In genomic region chr9:67799078-67799819, GRCm38 (mm10) we compare ENCODE assay signal across 14 mouse cellular contexts. TPM values are rescaled to one million over a fixed set of nuclear protein-coding genes. Genes with fewer than 3 reads are reported as not detected.
DNase-seq lines count a peak whose midpoint lies in the region; ATAC-seq and TF ChIP-seq lines count a peak whose summit lies in the region.
"Had no signal": no experiment of that assay in that cellular context is flagged by ENCODE, and none has a peak within 500 bp of the region (broad histone marks: within the 10 kb centered on the region; RNA-seq: fewer than 3 reads in every experiment).

No protein-coding gene starts in this region.

- WGBS in stomach, embryonic 15.5 days, result 52% methylated on average over 14 of the region's 14 CpGs
- 45% methylated on average over 14 of the region's 14 CpGs for WGBS in stomach, postnatal 0 days
- 69% methylated on average over 14 of the region's 14 CpGs for WGBS in forebrain, embryonic 14.5 days

- H3K4me3 ChIP-seq in gastrocnemius, adult 2 months, result no peak overlapping the region
- no peak overlapping the region for H3K4me3 ChIP-seq in stomach, embryonic 15.5 days (replicated peaks)
- H3K4me3 ChIP-seq in stomach, postnatal 0 days (ENCODE audit: low read depth, low read length), result no peak overlapping the region
- H3K4me3 ChIP-seq in forebrain, embryonic 14.5 days (ENCODE audit: low read depth, low read length), result no peak overlapping the region
- H3K4me3 ChIP-seq: embryonic facial prominence, embryonic 13.5 days; kidney, embryonic 15.5 days; midbrain, embryonic 10.5 days had no signal

- DNase-seq in gastrocnemius, adult 2 months, result peak; percentile 43
- DNase-seq in gastrocnemius, postnatal 10 days, result no peak
- no peak for DNase-seq in stomach, postnatal 0 days (ENCODE audit: low spot score)
- peak; percentile 58 for DNase-seq in brain, adult 2 months (ENCODE audit: low read depth, low spot score)
- peak; percentile 37 for DNase-seq in splenic B cell, adult 2 months (ENCODE audit: low read depth, low spot score)
- no peak for DNase-seq in forebrain, embryonic 14.5 days (ENCODE audit: low spot score)
- DNase-seq: gastrocnemius, postnatal 14 days had no signal

- no peak overlapping the region for H3K9ac ChIP-seq in stomach, embryonic 15.5 days
- no peak overlapping the region for H3K9ac ChIP-seq in stomach, postnatal 0 days (ENCODE audit: low read length)
- H3K9ac ChIP-seq in forebrain, embryonic 14.5 days (ENCODE audit: low read length), result no peak overlapping the region
- H3K9ac ChIP-seq: embryonic facial prominence, embryonic 13.5 days; kidney, embryonic 15.5 days had no signal

- H3K27me3 ChIP-seq in stomach, embryonic 15.5 days (replicated peaks), result no peaks in the 10 kb centered on the region
- H3K27me3 ChIP-seq in stomach, postnatal 0 days (ENCODE audit: control insufficient read depth, insufficient read depth, low read length), result no peaks in the 10 kb centered on the region
- H3K27me3 ChIP-seq in splenic B cell, adult 2 months (ENCODE audit: control insufficient read depth, insufficient read depth, low read length, poor library complexity, severe bottlenecking), result no peaks in the 10 kb centered on the region
- no peaks in the 10 kb centered on the region for H3K27me3 ChIP-seq in forebrain, embryonic 14.5 days (replicated peaks; ENCODE audit: control insufficient read depth, insufficient read depth, low read length)
- H3K27me3 ChIP-seq: kidney, embryonic 15.5 days had no signal

- H3K9me3 ChIP-seq in stomach, embryonic 15.5 days, result no peaks in the 10 kb centered on the region
- no peaks in the 10 kb centered on the region for H3K9me3 ChIP-seq in stomach, postnatal 0 days (ENCODE audit: control insufficient read depth, low read length)
- no peaks in the 10 kb centered on the region for H3K9me3 ChIP-seq in forebrain, embryonic 14.5 days (replicated peaks; ENCODE audit: control insufficient read depth, low read length)
- H3K9me3 ChIP-seq: embryonic facial prominence, embryonic 13.5 days; G1E; kidney, embryonic 15.5 days; midbrain, embryonic 10.5 days had no signal

- TF ChIP-seq EP300 in stomach, postnatal 0 days (optimal IDR thresholded peaks at IDR 0.05), result no peak

- peak; percentile 50; the same call in 1 of the 2 replicates for ATAC-seq in stomach, embryonic 15.5 days (ENCODE audit: insufficient read depth, low FRiP score, low read depth)
- no peak for ATAC-seq in stomach, postnatal 0 days (ENCODE audit: low FRiP score, low TSS enrichment)
- no peak for ATAC-seq in cerebellum, adult (ENCODE audit: insufficient number of reproducible peaks, low FRiP score, low TSS enrichment)
- ATAC-seq in forebrain, embryonic 14.5 days, result no peak

- H3K4me2 ChIP-seq in stomach, embryonic 15.5 days, result no peak overlapping the region
- H3K4me2 ChIP-seq in stomach, postnatal 0 days (replicated peaks; ENCODE audit: low read depth), result no peak overlapping the region
- H3K4me2 ChIP-seq in forebrain, embryonic 14.5 days (ENCODE audit: low read length), result no peak overlapping the region
- H3K4me2 ChIP-seq: embryonic facial prominence, embryonic 13.5 days; kidney, embryonic 15.5 days had no signal

- intact Hi-C loops in gastrocnemius, adult 2 months (cut with DNase I), result no loop called here

- H3K36me3 ChIP-seq in stomach, embryonic 15.5 days, result no peaks in the 10 kb centered on the region
- H3K36me3 ChIP-seq in stomach, postnatal 0 days (ENCODE audit: control insufficient read depth, insufficient read depth, low read length), result no peaks in the 10 kb centered on the region
- H3K36me3 ChIP-seq in splenic B cell, adult 2 months (ENCODE audit: control insufficient read depth, insufficient read depth, low read length, poor library complexity, severe bottlenecking), result no peaks in the 10 kb centered on the region
- no peaks in the 10 kb centered on the region for H3K36me3 ChIP-seq in forebrain, embryonic 14.5 days (ENCODE audit: control insufficient read depth, insufficient read depth, low read length)
- H3K36me3 ChIP-seq: embryonic facial prominence, embryonic 13.5 days; G1E; kidney, embryonic 15.5 days; midbrain, embryonic 10.5 days had no signal

- H3K27ac ChIP-seq in gastrocnemius, adult 2 months, result peak overlapping the region; percentile 46; the same call in 1 of the 2 replicates
- H3K27ac ChIP-seq in stomach, embryonic 15.5 days, result no peak overlapping the region
- no peak overlapping the region for H3K27ac ChIP-seq in stomach, postnatal 0 days (replicated peaks)
- H3K27ac ChIP-seq in forebrain, embryonic 14.5 days (ENCODE audit: low read depth, low read length), result no peak overlapping the region
- H3K27ac ChIP-seq: embryonic facial prominence, embryonic 13.5 days; kidney, embryonic 15.5 days; midbrain, embryonic 10.5 days had no signal

- no peaks in the 10 kb centered on the region for H3K4me1 ChIP-seq in stomach, embryonic 15.5 days
- H3K4me1 ChIP-seq in stomach, postnatal 0 days (replicated peaks; ENCODE audit: control insufficient read depth, insufficient read depth), result no peaks in the 10 kb centered on the region
- H3K4me1 ChIP-seq in forebrain, embryonic 14.5 days (ENCODE audit: control insufficient read depth, insufficient read depth, low read length), result peaks cover 21% of the 10 kb centered on the region

- no peak for TF ChIP-seq CTCF in gastrocnemius, adult 2 months (IDR thresholded peaks at IDR 0.05)
- TF ChIP-seq CTCF in stomach, postnatal 0 days (IDR thresholded peaks at IDR 0.05; ENCODE audit: low read depth), result no peak

RNA-seq across cellular contexts. Expression of gene C2cd4a, which starts 32.9 kb away (rescaled TPM):
- total RNA-seq in gastrocnemius, adult 2 months (2021), result not detected
- total RNA-seq in gastrocnemius, postnatal 10 days (2021), result under 1 TPM; 0.16 to 0.18 TPM
- 1.9 and 2.7 TPM in 2 replicates for polyA plus RNA-seq in stomach, embryonic 15.5 days (2015; fragmentation: Nextera tagmentation; extraction: Ambion mirVana)
- 2.8 and 3.6 TPM in 2 replicates for polyA plus RNA-seq in stomach, postnatal 0 days (2015; fragmentation: Nextera tagmentation; extraction: Ambion mirVana)
- 0.24 TPM in 1 of 2 replicates, not detected in the other for polyA plus RNA-seq in forebrain, embryonic 14.5 days (2014; fragmentation: Nextera tagmentation; extraction: Ambion mirVana)
- polyA plus RNA-seq: midbrain, embryonic 10.5 days had no signal

RNA-seq across cellular contexts. Expression of gene C2cd4b, which starts 40.0 kb away (rescaled TPM):
- not detected for total RNA-seq in gastrocnemius, adult 2 months (2021)
- under 1 TPM in 1 of 2 experiments, not detected in 1; 0.38 TPM for total RNA-seq in gastrocnemius, postnatal 10 days (2021)
- 1.7 and 2.0 TPM in 2 replicates for polyA plus RNA-seq in stomach, embryonic 15.5 days (2015; fragmentation: Nextera tagmentation; extraction: Ambion mirVana)
- 2.9 and 3.8 TPM in 2 replicates for polyA plus RNA-seq in stomach, postnatal 0 days (2015; fragmentation: Nextera tagmentation; extraction: Ambion mirVana)
- 0.41 and 0.48 TPM in 2 replicates for polyA plus RNA-seq in forebrain, embryonic 14.5 days (2014; fragmentation: Nextera tagmentation; extraction: Ambion mirVana)
- total RNA-seq: G1E had no signal
- polyA plus RNA-seq: G1E; limb, embryonic 11.5 days; midbrain, embryonic 10.5 days had no signal

RNA-seq across cellular contexts. Expression of gene Vps13c, which starts 40.9 kb away (rescaled TPM):
- 10 to 100 TPM; 26.1 to 32.9 TPM for total RNA-seq in gastrocnemius, adult 2 months (2021)
- total RNA-seq in gastrocnemius, postnatal 10 days (2021), result 10 to 100 TPM; 26.0 to 26.5 TPM
- polyA plus RNA-seq in stomach, embryonic 15.5 days (2015; fragmentation: Nextera tagmentation; extraction: Ambion mirVana), result 6.1 and 6.7 TPM in 2 replicates
- polyA plus RNA-seq in stomach, postnatal 0 days (2015; fragmentation: Nextera tagmentation; extraction: Ambion mirVana), result 3.8 and 4.5 TPM in 2 replicates
- polyA plus RNA-seq in forebrain, embryonic 14.5 days (2014; fragmentation: Nextera tagmentation; extraction: Ambion mirVana), result 8.3 and 10.5 TPM in 2 replicates

Comparison
In these comparisons a context has a peak if more than half of its experiments do, and no peak if none do; other contexts are left out.
1. DNase-seq: peak in gastrocnemius, adult 2 months (single experiment), brain, adult 2 months (single experiment) and splenic B cell, adult 2 months (single experiment); none in gastrocnemius, postnatal 10 days (single experiment), stomach, postnatal 0 days (single experiment) and forebrain, embryonic 14.5 days (single experiment).